Mouse (Mus musculus) bone marrow, adult 2 months (tissue): ENCODE data around the gene Hras.

Experiments
- CTCF ChIP-seq: fragments of 200-500 bp; IDR thresholded peaks from 2 replicates; pipeline ENCODE4 v1.5.1; 2011; ENCODE audit warnings: low read length, control low read depth; ENCODE audit not compliant: control insufficient read depth, insufficient read depth
- POLR2A ChIP-seq: fragments of 200-500 bp; IDR thresholded peaks from 2 replicates; pipeline ENCODE4 v1.6.1; 2011; ENCODE audit warnings: low read depth, mild to moderate bottlenecking, control low read depth, low read length, borderline replicate concordance; ENCODE audit not compliant: control insufficient read depth

GRCm38 (mm10) chr7:141141326-141141725 lies 52.5 kb downstream of the Hras start:
- no peak for TF ChIP-seq CTCF
- no peak for TF ChIP-seq POLR2A
